Mouse (Mus musculus) activated CD4-positive, CD25-positive, alpha-beta regulatory T cell, adult 4 months (primary cell): ENCODE results near the gene Ralb. TPM values are rescaled to one million over a fixed set of nuclear protein-coding genes. Genes with fewer than 3 reads are reported as not detected.
A peak's percentile ranks its signal among the peaks of the same experiment; 100 is the strongest.

Experiments used
- ATAC-seq: one replicate; pipeline ENCODE4 v1.8.0; 2017
- polyA plus RNA-seq, 2 experiments: library from polyadenylated mRNA; unstranded; fragments of 100-300 nt; shearing (Covaris generic); gene quantifications; one replicate each; pipeline ENCODE4 v1.2.1; 2017

Gene Ralb
- polyA plus RNA-seq, 2 experiments from 2014 or later = 12.2 to 14.2 TPM

DNA sequence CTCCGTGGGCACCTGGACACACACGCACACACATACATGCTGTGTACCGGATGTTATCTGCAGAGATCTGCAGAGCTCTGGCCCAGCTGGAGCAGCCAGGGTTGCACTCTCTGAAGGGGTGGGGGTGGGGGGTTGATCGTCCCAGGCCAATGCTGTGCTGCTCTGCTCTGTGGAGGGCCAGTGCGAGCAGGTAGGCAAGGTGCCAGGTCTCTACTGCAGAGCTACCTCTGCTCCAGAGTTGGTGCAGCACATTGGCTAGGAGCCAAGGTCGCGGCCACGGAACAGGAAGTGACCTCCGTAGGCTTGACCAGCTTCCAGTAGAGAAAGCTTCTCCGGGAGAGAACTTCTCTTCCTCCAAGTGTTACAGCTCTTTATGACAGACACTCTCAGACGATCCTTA lies 12.5 kb downstream of the Ralb start:
- ATAC-seq = peak; percentile 49

DNA sequence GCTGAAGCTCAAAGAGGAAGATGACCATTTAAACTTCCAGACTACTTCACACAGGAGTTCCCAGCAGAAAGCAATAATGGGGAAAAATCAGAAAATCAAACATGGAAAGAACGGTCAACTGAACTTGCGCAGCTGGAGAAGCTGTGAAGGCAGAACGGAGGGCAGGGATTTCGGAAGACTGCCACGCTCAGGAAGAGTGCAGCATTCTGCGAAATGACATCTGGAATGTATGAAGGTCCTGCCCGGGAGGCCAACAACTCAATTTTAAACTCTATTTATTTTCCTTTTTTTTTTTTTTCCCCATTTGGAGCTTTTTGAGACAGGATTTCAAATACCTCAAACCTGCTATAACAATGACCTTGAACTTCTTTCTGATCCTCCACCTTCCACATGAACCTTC lies 13.8 kb downstream of the Ralb start:
- no peak for ATAC-seq

- no peak for ATAC-seq
These were observed 16.5 kb downstream of the Ralb start for GRCm38 (mm10) chr1:119487917-119488590.

DNA sequence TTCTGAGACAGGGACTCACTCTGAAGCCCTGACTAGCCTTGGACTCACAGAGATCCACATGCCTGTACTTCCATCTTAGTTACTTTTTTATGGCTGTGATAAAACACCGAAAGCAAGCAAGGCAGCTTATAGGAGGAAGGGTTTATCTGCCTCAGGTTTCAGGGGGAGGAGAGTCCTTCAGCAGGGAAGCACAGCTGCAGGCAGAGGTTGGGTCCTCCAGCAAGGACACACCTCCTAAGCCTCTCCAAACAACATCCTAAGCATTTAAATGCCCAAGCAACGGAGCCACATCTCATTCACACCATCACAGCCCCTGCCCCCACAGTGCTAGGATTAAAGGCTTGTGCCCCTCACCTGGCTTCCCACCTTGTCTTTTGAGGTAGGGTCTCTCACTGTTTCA lies 18.8 kb downstream of the Ralb start:
- ATAC-seq = no peak

GRCm38 (mm10) chr1:119484457-119484856 lies 20.1 kb downstream of the Ralb start:
- ATAC-seq = peak; percentile 36

DNA sequence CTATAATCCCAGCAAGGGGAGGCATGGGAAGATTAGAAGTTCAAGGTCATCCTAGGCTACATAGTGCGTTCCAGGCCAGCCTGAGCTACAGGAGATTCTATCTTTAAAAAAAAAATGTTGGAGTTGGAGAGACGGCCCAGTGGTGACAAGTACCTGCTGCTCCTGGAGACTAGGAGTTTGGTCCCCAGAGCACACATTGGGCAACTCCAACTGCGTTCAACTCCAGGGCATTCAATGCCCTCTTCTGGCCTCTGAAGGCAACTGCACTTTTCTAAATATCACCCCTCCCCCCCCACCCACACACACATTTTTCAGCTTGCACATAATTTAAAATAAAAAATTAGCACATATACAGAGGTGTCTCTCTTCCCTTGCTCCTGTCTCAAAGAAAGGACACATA lies 21.7 kb downstream of the Ralb start:
- no peak for ATAC-seq

DNA sequence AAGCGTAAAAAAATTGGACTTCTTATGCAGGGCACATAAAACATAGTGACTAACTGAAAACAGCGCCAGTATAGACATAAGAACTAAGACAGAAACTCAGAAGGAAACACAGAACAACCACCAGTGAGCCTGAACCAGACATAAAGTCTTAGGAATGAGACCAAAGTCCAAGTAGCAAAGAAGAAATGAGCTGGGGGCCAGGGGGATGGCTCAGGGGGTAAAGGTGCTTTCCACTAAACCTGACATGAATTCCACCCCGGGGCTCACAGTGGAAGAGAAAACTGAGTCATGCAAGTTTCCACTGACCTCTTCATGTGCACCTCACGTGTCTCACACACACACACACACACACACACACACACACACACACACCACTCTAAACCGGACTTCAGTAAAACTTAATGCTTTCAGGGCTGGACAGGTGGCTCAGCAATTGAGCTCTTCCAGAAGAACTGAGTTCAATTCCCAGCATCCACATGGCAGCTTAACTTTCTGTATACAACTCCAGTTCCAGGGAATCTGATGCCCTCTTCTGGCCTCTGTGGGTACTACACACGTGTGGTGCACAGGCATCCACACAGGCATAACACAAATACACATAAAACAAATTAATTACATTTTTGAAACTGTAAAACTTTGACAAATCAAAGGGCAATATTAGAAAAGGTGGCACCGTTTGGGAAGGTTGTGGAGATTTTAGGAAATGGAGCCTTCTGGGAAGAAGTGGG lies 23.2 kb downstream of the Ralb start:
- ATAC-seq = no peak

- no peak for ATAC-seq
These were observed 23.9 kb downstream of the Ralb start for GRCm38 (mm10) chr1:119480678-119481077.

GRCm38 (mm10) chr1:119479641-119480040 lies 25.0 kb downstream of the Ralb start:
- ATAC-seq = no peak

- ATAC-seq = peak; percentile 64
These were observed 27.7 kb downstream of the Ralb start for GRCm38 (mm10) chr1:119476905-119477353.

GRCm38 (mm10) chr1:119474671-119475070 lies 29.9 kb downstream of the Ralb start:
- no peak for ATAC-seq

- ATAC-seq = no peak
These were observed 31.9 kb downstream of the Ralb start for GRCm38 (mm10) chr1:119472648-119473047.

DNA sequence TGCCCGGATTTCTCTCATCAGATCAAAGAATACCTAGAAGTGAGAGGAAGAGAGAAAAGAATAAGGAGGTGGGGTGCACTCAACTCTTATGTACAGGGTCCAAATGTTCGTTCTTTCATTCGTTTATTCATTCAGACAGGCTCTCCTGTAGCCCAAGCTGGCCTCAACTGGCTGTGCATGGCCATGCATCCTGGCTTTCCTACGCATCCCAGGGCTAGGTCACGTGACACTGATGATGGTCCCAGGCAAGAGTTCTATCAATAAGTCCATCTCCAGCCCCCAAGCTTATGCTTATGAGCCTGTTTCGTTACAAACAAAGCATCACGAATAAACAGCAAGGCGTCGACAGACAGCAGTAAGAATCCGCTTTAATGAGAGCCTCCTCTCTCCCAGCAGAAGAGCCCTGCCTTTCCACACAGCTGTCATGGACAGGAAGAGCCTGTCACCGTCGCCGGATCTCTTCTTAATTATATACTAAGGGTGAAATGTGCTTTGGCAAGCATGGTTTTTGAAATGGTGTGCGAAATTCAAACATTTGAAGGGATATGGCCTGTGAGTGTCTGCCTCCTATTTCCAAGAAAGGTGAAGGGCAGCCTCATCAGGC lies 32.7 kb downstream of the Ralb start:
- no peak for ATAC-seq

DNA sequence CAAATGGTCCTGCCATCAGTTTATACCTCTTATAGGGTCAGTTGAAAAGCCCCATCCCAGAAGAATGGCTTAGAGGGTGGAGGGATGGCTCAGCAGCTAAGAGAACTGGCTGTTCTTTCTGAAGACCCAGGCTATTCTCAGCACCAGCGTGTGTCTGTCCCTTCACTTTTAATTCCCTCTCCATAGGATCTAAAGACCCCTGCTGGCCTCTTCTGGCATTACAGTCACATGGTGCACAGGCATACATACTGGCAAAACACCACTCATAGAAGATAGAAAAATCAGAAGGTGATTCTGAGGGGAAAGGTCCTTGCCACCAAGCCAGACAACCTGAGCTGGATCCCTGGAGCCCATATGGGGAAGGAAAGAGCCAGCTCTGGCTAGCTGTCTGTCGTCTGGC lies 41.2 kb downstream of the Ralb start:
- ATAC-seq = no peak

GRCm38 (mm10) chr1:119460062-119460461 lies 44.5 kb downstream of the Ralb start:
- ATAC-seq = no peak

- ATAC-seq = peak; percentile 61
These were observed 46.5 kb downstream of the Ralb start for GRCm38 (mm10) chr1:119457993-119458605.

- no peak for ATAC-seq
These were observed 47.1 kb downstream of the Ralb start for GRCm38 (mm10) chr1:119457528-119457855.

- peak; percentile 62 for ATAC-seq
These were observed 47.7 kb downstream of the Ralb start for GRCm38 (mm10) chr1:119456671-119457527.

GRCm38 (mm10) chr1:119453731-119454130 lies 50.9 kb downstream of the Ralb start:
- ATAC-seq = no peak

GRCm38 (mm10) chr1:119451417-119451816 lies 53.2 kb downstream of the Ralb start:
- no peak for ATAC-seq

DNA sequence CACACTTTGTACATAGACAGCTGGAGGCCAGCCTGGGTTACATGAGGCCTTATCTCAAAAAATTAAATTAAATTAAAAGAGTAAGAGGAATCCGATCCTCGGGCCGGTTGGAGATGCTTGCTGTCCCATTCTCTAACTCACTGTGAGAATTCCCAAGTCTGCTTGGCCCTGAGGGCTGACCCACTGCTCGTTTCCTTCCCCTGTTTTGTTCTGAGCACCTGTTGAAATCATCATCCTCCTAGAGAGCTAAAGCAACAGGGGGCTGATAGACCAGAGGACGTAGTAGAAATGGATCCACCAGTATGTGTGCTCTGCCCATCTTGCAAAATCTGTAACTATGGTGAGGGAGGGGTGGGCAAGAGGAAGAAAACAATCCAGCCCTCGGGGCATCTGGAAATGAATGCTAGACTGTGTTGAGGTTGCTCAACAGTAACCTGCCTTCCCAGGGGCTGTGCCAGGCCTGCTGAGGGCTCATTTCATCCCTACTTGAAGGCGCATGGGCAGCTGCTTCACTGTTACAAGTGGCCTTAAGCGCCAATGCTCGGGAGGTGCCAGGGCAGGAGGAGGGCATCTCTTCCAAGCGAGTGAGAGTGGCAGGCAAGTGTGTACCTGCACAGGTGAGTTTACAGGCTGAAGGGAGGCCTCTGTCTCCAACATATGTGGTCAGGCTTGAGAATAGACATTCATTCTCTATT lies 53.8 kb downstream of the Ralb start:
- ATAC-seq = no peak

DNA sequence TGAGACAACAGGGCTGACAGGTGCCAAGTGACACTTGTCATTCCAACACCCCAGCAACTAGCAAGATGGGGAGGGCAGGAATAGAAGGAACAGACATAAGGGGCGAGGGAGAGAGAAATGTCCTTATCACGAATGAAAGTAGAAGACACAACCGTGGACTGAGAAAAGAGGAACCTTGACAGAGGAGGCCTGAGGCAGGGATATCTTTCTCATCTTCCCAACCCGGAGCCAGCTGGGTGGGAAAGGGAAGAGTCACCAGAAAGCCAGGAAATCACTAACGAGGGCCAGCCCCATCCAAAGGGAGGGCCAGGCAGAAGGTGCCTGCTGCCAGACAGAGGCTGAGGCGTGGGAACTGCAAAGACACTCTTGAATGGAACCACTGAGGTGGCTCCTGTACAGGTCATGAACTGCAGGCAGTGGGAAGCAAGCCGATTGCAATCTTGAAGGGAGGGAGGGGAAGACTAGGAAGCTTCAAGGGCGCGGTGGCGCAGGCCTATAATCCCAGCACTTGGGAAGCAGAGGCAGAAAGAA lies 57.8 kb downstream of the Ralb start:
- ATAC-seq = no peak
